In genomic region chr19:5660942-5661751, GRCm38 (mm10) we compare ENCODE assay signal across 8 mouse cellular contexts. TPM values are rescaled to one million over a fixed set of nuclear protein-coding genes. Genes with fewer than 3 reads are reported as not detected.
DNase-seq lines count a peak whose midpoint lies in the region; ATAC-seq lines count a peak whose summit lies in the region.

No protein-coding gene starts in this region.

- H3K4me3 ChIP-seq in heart, embryonic 11.5 days (ENCODE audit: low read depth, low read length): peak overlapping the region; percentile 10; the same call in 1 of the 2 replicates
- H3K4me3 ChIP-seq in kidney, embryonic 16.5 days (ENCODE audit: low read length): peak overlapping the region; percentile 61
- H3K4me3 ChIP-seq in midbrain, embryonic 11.5 days (ENCODE audit: low read depth, low read length): no peak overlapping the region

- peak overlapping the region; percentile 38 for H3K27ac ChIP-seq in heart, embryonic 11.5 days (ENCODE audit: low read depth, low read length)
- peak overlapping the region; percentile 92 for H3K27ac ChIP-seq in kidney, embryonic 16.5 days (ENCODE audit: low read length)
- no peak overlapping the region for H3K27ac ChIP-seq in midbrain, embryonic 11.5 days (ENCODE audit: low read depth, low read length)

- peak overlapping the region; percentile 49; the same call in 1 of the 2 replicates for H3K9ac ChIP-seq in heart, embryonic 11.5 days (ENCODE audit: low read depth, low read length)
- H3K9ac ChIP-seq in kidney, embryonic 16.5 days (replicated peaks; ENCODE audit: low read length): peak overlapping the region; percentile 44
- no peak overlapping the region for H3K9ac ChIP-seq in midbrain, embryonic 11.5 days (ENCODE audit: low read length)

- peak overlapping the region; percentile 83 for H3K4me2 ChIP-seq in heart, embryonic 11.5 days
- H3K4me2 ChIP-seq in kidney, embryonic 16.5 days (replicated peaks; ENCODE audit: low read depth, low read length): peak overlapping the region; percentile 60
- no peak overlapping the region for H3K4me2 ChIP-seq in midbrain, embryonic 11.5 days

- peaks cover 7% of the 10 kb centered on the region; the same call in 1 of the 2 replicates for H3K27me3 ChIP-seq in heart, embryonic 11.5 days (ENCODE audit: control insufficient read depth, insufficient read depth, low read length)
- no peaks in the 10 kb centered on the region for H3K27me3 ChIP-seq in kidney, embryonic 16.5 days (ENCODE audit: insufficient read depth, low read length)
- no peaks in the 10 kb centered on the region; the same call in 1 of the 2 replicates for H3K27me3 ChIP-seq in midbrain, embryonic 11.5 days (ENCODE audit: control insufficient read depth, insufficient read depth, low read length)

- peak; percentile 62 to 63 for DNase-seq in right cerebral cortex, postnatal 10 days (ENCODE audit: low spot score in 2 of 2)
- DNase-seq in right cerebral cortex, postnatal 14 days: no peak
- peak; percentile 83 for DNase-seq in lung, postnatal 25 days (ENCODE audit: low spot score)
- peak; percentile 56 to 73 for DNase-seq in thymus, adult 18-20 months
- DNase-seq in embryo, embryonic 11 days: no peak
- no peak for DNase-seq in midbrain, embryonic 11.5 days (ENCODE audit: low spot score, missing footprints)

- no peak for ATAC-seq in heart, embryonic 11.5 days (replicated peaks; ENCODE audit: insufficient number of reproducible peaks, low FRiP score, low TSS enrichment)
- no peak for ATAC-seq in kidney, embryonic 16.5 days (ENCODE audit: low FRiP score, low TSS enrichment)
- ATAC-seq in midbrain, embryonic 11.5 days (ENCODE audit: low FRiP score): no peak

- 67% methylated on average over 16 of the region's 16 CpGs for WGBS in heart, embryonic 11.5 days (ENCODE audit: insufficient replicate concordance)
- 76% methylated on average over 16 of the region's 16 CpGs for WGBS in kidney, embryonic 16.5 days
- 82% methylated on average over 16 of the region's 16 CpGs for WGBS in midbrain, embryonic 11.5 days

- H3K36me3 ChIP-seq in heart, embryonic 11.5 days (ENCODE audit: control insufficient read depth, insufficient read depth, low read length): peaks cover 16% of the 10 kb centered on the region
- H3K36me3 ChIP-seq in kidney, embryonic 16.5 days (ENCODE audit: insufficient read depth, low read length): peaks cover 25% of the 10 kb centered on the region
- peaks cover 4% of the 10 kb centered on the region; the same call in 1 of the 2 replicates for H3K36me3 ChIP-seq in midbrain, embryonic 11.5 days (ENCODE audit: control insufficient read depth, insufficient read depth, low read length)

- H3K9me3 ChIP-seq in heart, embryonic 11.5 days (replicated peaks; ENCODE audit: control insufficient read depth, low read length): no peaks in the 10 kb centered on the region
- no peaks in the 10 kb centered on the region for H3K9me3 ChIP-seq in kidney, embryonic 16.5 days (ENCODE audit: low read length)
- no peaks in the 10 kb centered on the region for H3K9me3 ChIP-seq in midbrain, embryonic 11.5 days (ENCODE audit: control insufficient read depth, low read length)

- H3K4me1 ChIP-seq in heart, embryonic 11.5 days (ENCODE audit: control insufficient read depth, insufficient read depth, low read length): peaks cover 28% of the 10 kb centered on the region
- peaks cover 32% of the 10 kb centered on the region for H3K4me1 ChIP-seq in kidney, embryonic 16.5 days (ENCODE audit: insufficient read depth, low read length)
- peaks cover 14% of the 10 kb centered on the region for H3K4me1 ChIP-seq in midbrain, embryonic 11.5 days (ENCODE audit: control insufficient read depth, insufficient read depth, low read length)

RNA-seq across cellular contexts. Expression of gene Sipa1, which starts 2.4 kb away (rescaled TPM):
- polyA plus RNA-seq in heart, embryonic 11.5 days (2014; fragmentation: Nextera tagmentation; extraction: Ambion mirVana): 15.8 and 18.8 TPM in 2 replicates
- 37.1 and 39.6 TPM in 2 replicates for polyA plus RNA-seq in kidney, embryonic 16.5 days (2015; fragmentation: Nextera tagmentation; extraction: Ambion mirVana)
- polyA plus RNA-seq in midbrain, embryonic 11.5 days (2014; fragmentation: Nextera tagmentation; extraction: Ambion mirVana): 8.8 and 10.9 TPM in 2 replicates

RNA-seq across cellular contexts. Expression of gene Rela, which starts 23.9 kb away (rescaled TPM):
- 35.7 and 36.2 TPM in 2 replicates for polyA plus RNA-seq in heart, embryonic 11.5 days (2014; fragmentation: Nextera tagmentation; extraction: Ambion mirVana)
- polyA plus RNA-seq in kidney, embryonic 16.5 days (2015; fragmentation: Nextera tagmentation; extraction: Ambion mirVana): 56.9 and 58.3 TPM in 2 replicates
- polyA plus RNA-seq in midbrain, embryonic 11.5 days (2014; fragmentation: Nextera tagmentation; extraction: Ambion mirVana): 24.6 and 29.9 TPM in 2 replicates

RNA-seq across cellular contexts. Expression of gene Map3k11, which starts 27.4 kb away (rescaled TPM):
- 16.9 and 21.0 TPM in 2 replicates for polyA plus RNA-seq in heart, embryonic 11.5 days (2014; fragmentation: Nextera tagmentation; extraction: Ambion mirVana)
- 41.5 and 43.8 TPM in 2 replicates for polyA plus RNA-seq in kidney, embryonic 16.5 days (2015; fragmentation: Nextera tagmentation; extraction: Ambion mirVana)
- polyA plus RNA-seq in midbrain, embryonic 11.5 days (2014; fragmentation: Nextera tagmentation; extraction: Ambion mirVana): 14.0 and 17.3 TPM in 2 replicates

RNA-seq across cellular contexts. Expression of gene Pcnx3, which starts 27.6 kb away (rescaled TPM):
- polyA plus RNA-seq in heart, embryonic 11.5 days (2014; fragmentation: Nextera tagmentation; extraction: Ambion mirVana): 21.3 and 21.5 TPM in 2 replicates
- polyA plus RNA-seq in kidney, embryonic 16.5 days (2015; fragmentation: Nextera tagmentation; extraction: Ambion mirVana): 27.0 and 28.1 TPM in 2 replicates
- polyA plus RNA-seq in midbrain, embryonic 11.5 days (2014; fragmentation: Nextera tagmentation; extraction: Ambion mirVana): 18.6 and 23.1 TPM in 2 replicates

RNA-seq across cellular contexts. Expression of gene Kcnk7, which starts 43.0 kb away (rescaled TPM):
- polyA plus RNA-seq in heart, embryonic 11.5 days (2014; fragmentation: Nextera tagmentation; extraction: Ambion mirVana): not detected in 2 replicates
- polyA plus RNA-seq in kidney, embryonic 16.5 days (2015; fragmentation: Nextera tagmentation; extraction: Ambion mirVana): 0.15 and 0.23 TPM in 2 replicates
- polyA plus RNA-seq in midbrain, embryonic 11.5 days (2014; fragmentation: Nextera tagmentation; extraction: Ambion mirVana): not detected in 2 replicates

Comparison
In these comparisons a context has a peak if more than half of its experiments do, and no peak if none do; other contexts are left out.
1. DNase-seq: peak in right cerebral cortex, postnatal 10 days (2 of 2), lung, postnatal 25 days (single experiment) and thymus, adult 18-20 months (2 of 2); none in right cerebral cortex, postnatal 14 days (single experiment), embryo, embryonic 11 days (single experiment) and midbrain, embryonic 11.5 days (single experiment).